Mouse (Mus musculus): ENCODE measurements around the gene Ccdc85c. TPM values are rescaled to one million over a fixed set of nuclear protein-coding genes. Genes with fewer than 3 reads are reported as not detected.

Ccdc85c gene
- polyA plus RNA-seq, 1 experiment from 2014 or later = 11.4 TPM

DNA sequence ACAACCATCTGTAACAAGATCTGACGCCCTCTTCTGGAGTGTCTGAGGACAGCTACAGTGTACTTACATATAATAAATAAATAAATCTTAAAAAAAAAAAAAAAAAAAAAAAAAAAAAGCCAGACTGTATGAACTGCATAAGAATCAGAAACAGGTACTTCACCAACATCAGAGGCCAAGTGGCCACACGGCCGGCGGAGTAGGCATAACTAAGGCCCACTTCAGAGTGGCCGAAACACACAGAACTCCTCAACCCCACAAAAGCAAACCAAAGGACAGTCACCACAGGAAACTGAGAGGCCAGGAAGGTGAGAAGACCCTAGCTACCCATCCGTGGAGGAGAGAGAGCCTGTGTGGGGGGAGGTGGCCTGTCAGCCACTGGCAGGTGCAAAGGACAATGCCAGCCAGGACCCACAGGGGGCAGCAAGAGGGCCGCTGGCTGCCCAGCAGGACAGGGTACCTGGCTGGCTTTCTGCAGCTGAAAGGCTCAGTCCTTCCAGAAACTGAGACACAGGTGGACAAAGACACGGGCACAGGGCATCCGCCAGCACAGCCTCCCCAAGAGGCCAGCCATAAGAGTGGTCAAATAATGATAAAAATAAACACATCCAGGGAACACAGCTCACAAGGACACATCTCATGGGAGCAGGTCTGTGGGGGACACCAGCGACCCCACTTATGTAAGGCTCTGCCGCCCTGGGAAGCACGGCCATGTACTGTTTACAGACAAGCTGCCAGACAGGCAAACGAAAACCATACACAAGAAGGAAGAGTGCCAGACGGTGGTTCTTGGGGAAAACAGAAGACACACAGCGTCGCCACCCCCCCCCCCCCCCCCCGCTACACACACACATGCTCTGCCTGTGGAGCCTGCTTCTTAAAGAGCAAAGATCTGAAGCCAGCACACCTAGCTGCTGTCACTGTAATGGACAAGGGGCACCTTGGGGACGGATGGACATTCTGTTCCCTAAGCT lies 44.1 kb downstream of the Ccdc85c start:
- Histone ChIP-seq H3K4me1 (peaks cover 87% of the 10 kb centered on the region), H3K36me3 (replicated peaks) (peaks cover 6% of the 10 kb centered on the region; the same call in 1 of the 2 replicates), H3K27ac (replicated peaks) (peak overlapping the region; percentile 41; the same call in 1 of the 2 replicates), H3K27me3 (replicated peaks; ENCODE audit: low read depth, poor library complexity, severe bottlenecking) (no peaks in the 10 kb centered on the region), H3K9me3 (no peaks in the 10 kb centered on the region), H3K4me3 (no peak overlapping the region)
- DNase-seq (ENCODE audit: low spot score) = peak; percentile 46
- 61% methylated on average over 17 of the region's 18 CpGs for WGBS

- Histone ChIP-seq H3K4me1 (peaks cover 87% of the 10 kb centered on the region), H3K27ac (replicated peaks) (no peak overlapping the region)
These were observed 45.1 kb downstream of the Ccdc85c start for GRCm38 (mm10) chr12:108230077-108230476.

GRCm38 (mm10) chr12:108227527-108227926 lies 47.7 kb downstream of the Ccdc85c start:
- 85% methylated on average over 16 of the region's 16 CpGs for WGBS
- Histone ChIP-seq H3K4me1 (peaks cover 87% of the 10 kb centered on the region), H3K27ac (replicated peaks) (0 out of 2 replicates have a peak overlapping the region, but pooled peaks have one; percentile 37), H3K4me3 (no peak overlapping the region), H3K9me3 (no peaks in the 10 kb centered on the region), H3K36me3 (replicated peaks) (no peaks in the 10 kb centered on the region; the same call in 1 of the 2 replicates), H3K27me3 (replicated peaks; ENCODE audit: low read depth, poor library complexity, severe bottlenecking) (no peaks in the 10 kb centered on the region)
- no peak for DNase-seq (ENCODE audit: low spot score)

More at GRCm38 (mm10) chr12:108230077-108230476, 45.1 kb downstream of the Ccdc85c start:
- H3K4me3 ChIP-seq = no peak overlapping the region
- WGBS = 73% methylated on average over 12 of the region's 12 CpGs
- H3K36me3 ChIP-seq (replicated peaks) = peaks cover 6% of the 10 kb centered on the region; the same call in 1 of the 2 replicates
- no peak for DNase-seq (ENCODE audit: low spot score)
- no peaks in the 10 kb centered on the region for H3K27me3 ChIP-seq (replicated peaks; ENCODE audit: low read depth, poor library complexity, severe bottlenecking)
- H3K9me3 ChIP-seq = no peaks in the 10 kb centered on the region

DNA sequence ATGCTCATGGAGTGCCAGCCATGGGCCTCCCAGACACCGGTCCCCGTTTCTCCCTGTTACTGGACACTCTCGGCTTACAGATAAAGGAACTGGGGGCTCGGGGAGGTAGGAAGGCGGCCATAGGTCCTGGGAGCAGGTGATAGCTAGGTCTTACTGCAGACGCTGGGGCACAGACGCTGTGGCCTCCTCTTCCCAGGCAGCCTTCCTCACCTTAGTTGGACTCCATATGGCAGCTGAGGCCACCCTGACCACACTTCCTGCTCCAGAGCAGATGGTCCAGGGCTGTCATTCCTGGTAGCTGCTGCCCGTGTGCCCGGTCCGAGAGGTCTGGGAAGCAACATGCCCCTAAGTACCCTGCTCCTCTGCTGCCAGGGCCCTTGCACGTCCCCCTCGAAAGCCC lies 48.3 kb downstream of the Ccdc85c start:
- peaks cover 83% of the 10 kb centered on the region for H3K4me1 ChIP-seq
- no peaks in the 10 kb centered on the region for H3K9me3 ChIP-seq
- no peak overlapping the region for H3K4me3 ChIP-seq
- no peak for DNase-seq (ENCODE audit: low spot score)
- 85% methylated on average over 12 of the region's 12 CpGs for WGBS
- H3K27ac ChIP-seq (replicated peaks) = peak overlapping the region; percentile 37; the same call in 1 of the 2 replicates
- no peaks in the 10 kb centered on the region for H3K27me3 ChIP-seq (replicated peaks; ENCODE audit: low read depth, poor library complexity, severe bottlenecking)
- no peaks in the 10 kb centered on the region; the same call in 1 of the 2 replicates for H3K36me3 ChIP-seq (replicated peaks)

- Histone ChIP-seq H3K36me3 (replicated peaks) (no peaks in the 10 kb centered on the region; the same call in 1 of the 2 replicates), H3K27ac (replicated peaks) (peak overlapping the region; percentile 37), H3K27me3 (replicated peaks; ENCODE audit: low read depth, poor library complexity, severe bottlenecking) (no peaks in the 10 kb centered on the region), H3K9me3 (no peaks in the 10 kb centered on the region), H3K4me3 (no peak overlapping the region), H3K4me1 (peaks cover 81% of the 10 kb centered on the region)
- WGBS = 80% methylated on average over 13 of the region's 13 CpGs
- DNase-seq (ENCODE audit: low spot score) = no peak
These were observed 49.0 kb downstream of the Ccdc85c start for GRCm38 (mm10) chr12:108226216-108226615.

DNA sequence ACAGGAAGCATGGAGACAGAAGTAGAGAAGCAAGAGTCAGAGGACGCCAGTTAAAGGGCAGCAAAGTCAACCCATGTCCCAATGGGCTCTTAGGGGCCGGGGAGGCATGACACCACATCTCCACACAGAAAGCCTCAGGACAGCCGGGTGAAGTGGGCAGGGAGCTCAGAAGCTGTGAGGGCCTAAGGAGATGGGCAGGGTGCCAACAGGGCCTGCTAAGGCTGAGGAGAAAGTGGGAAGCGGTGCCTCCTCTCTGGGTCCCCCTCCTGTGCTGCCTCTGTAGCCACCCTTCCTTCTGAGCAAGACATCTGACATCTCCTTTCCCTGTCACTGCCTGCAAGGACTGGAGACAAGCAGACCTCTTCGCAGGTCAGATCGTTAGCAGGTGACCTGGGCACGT lies 49.4 kb downstream of the Ccdc85c start:
- Histone ChIP-seq H3K4me1 (peaks cover 81% of the 10 kb centered on the region), H3K36me3 (replicated peaks) (peaks cover 2% of the 10 kb centered on the region), H3K27me3 (replicated peaks; ENCODE audit: low read depth, poor library complexity, severe bottlenecking) (no peaks in the 10 kb centered on the region), H3K4me3 (no peak overlapping the region), H3K9me3 (no peaks in the 10 kb centered on the region), H3K27ac (replicated peaks) (no peak overlapping the region)
- WGBS = 79% methylated on average over 7 of the region's 7 CpGs
- DNase-seq (ENCODE audit: low spot score) = no peak

DNA sequence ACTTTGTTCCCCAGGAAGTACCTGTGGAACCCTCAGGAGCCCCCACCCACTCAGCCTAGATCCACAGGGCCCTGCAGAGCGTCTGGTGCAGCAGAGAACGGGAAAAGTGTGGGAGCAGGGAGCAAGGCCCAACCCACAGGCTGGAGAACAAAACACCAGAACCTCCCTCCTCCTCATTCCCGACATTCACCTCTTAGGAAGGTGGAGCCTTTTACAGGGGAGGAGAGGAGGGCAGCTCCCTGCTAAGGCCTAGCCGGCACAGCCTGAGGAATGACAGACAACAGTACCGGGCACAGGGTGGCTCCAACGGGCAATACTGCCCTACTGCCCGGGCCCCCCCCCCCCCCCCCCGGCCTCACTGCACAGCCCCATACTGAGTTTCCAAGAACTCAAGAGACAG lies 51.9 kb downstream of the Ccdc85c start:
- no peak for DNase-seq (ENCODE audit: low spot score)
- Histone ChIP-seq H3K9me3 (no peaks in the 10 kb centered on the region), H3K4me1 (peaks cover 91% of the 10 kb centered on the region), H3K27ac (replicated peaks) (peak overlapping the region; percentile 44; the same call in 1 of the 2 replicates), H3K36me3 (replicated peaks) (peaks cover 6% of the 10 kb centered on the region), H3K27me3 (replicated peaks; ENCODE audit: low read depth, poor library complexity, severe bottlenecking) (no peaks in the 10 kb centered on the region), H3K4me3 (no peak overlapping the region)
- WGBS = 35% methylated on average over 8 of the region's 8 CpGs

- H3K4me3 ChIP-seq = no peak overlapping the region
- 94% methylated on average over 7 of the region's 7 CpGs for WGBS
- no peak for DNase-seq (ENCODE audit: low spot score)
- H3K27ac ChIP-seq (replicated peaks) = no peak overlapping the region
- no peaks in the 10 kb centered on the region for H3K9me3 ChIP-seq
- no peaks in the 10 kb centered on the region for H3K27me3 ChIP-seq (replicated peaks; ENCODE audit: low read depth, poor library complexity, severe bottlenecking)
- peaks cover 6% of the 10 kb centered on the region for H3K36me3 ChIP-seq (replicated peaks)
- H3K4me1 ChIP-seq = peaks cover 94% of the 10 kb centered on the region
These were observed 53.5 kb downstream of the Ccdc85c start for GRCm38 (mm10) chr12:108221712-108222111.

GRCm38 (mm10) chr12:108221206-108221605 lies 54.0 kb downstream of the Ccdc85c start:
- H3K27ac ChIP-seq (replicated peaks) = peak overlapping the region; percentile 44; the same call in 1 of the 2 replicates
- peaks cover 94% of the 10 kb centered on the region for H3K4me1 ChIP-seq
- peaks cover 6% of the 10 kb centered on the region for H3K36me3 ChIP-seq (replicated peaks)
- no peaks in the 10 kb centered on the region for H3K9me3 ChIP-seq
- H3K27me3 ChIP-seq (replicated peaks; ENCODE audit: low read depth, poor library complexity, severe bottlenecking) = no peaks in the 10 kb centered on the region
- WGBS = 69% methylated on average over 10 of the region's 10 CpGs
- H3K4me3 ChIP-seq = no peak overlapping the region
- DNase-seq (ENCODE audit: low spot score) = peak; percentile 61

GRCm38 (mm10) chr12:108220621-108221020 lies 54.6 kb downstream of the Ccdc85c start:
- H3K36me3 ChIP-seq (replicated peaks) = peaks cover 6% of the 10 kb centered on the region
- no peaks in the 10 kb centered on the region for H3K27me3 ChIP-seq (replicated peaks; ENCODE audit: low read depth, poor library complexity, severe bottlenecking)
- 74% methylated on average over 12 of the region's 12 CpGs for WGBS
- H3K4me3 ChIP-seq = no peak overlapping the region
- DNase-seq (ENCODE audit: low spot score) = no peak
- H3K9me3 ChIP-seq = no peaks in the 10 kb centered on the region
- peak overlapping the region; percentile 57 for H3K27ac ChIP-seq (replicated peaks)
- peaks cover 91% of the 10 kb centered on the region for H3K4me1 ChIP-seq

DNA sequence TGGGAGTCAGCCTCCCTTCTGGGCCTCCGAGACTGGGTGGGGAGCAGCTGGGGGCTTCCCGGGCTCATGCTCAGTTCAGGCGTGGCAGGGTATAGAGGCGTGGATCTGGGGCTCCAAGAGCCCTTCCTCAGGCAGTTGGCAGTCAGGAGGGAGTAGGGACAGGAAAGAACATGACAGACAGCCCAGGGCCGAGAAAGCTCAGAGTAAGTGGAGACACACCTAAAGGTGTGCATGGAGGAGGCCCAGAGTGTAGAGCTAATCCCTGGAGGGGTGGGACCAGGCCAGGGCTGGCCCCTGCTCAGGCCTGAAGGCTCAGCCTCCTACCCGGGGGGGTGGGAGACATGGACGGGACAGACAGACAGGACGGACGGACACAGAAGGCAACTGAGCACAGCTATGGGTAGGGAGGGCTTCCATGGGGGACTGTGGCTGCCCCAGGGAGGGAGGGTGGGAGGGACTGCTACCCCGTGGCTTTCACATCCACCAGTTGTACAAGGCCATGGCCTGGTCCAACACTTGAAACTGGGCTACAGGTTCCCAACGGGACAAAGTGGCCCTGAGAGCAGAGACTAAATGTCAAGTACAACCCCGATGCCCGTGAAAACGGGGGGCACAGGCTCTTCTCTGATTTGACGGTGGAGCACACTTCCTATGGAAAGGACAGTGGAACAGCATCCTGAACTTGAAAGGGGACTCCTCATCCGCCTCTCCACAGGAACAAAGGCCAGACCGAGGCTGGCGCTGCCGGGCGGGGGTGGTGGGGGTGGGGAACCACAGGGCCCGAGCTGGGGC lies 55.2 kb downstream of the Ccdc85c start:
- H3K27ac ChIP-seq (replicated peaks) = peak overlapping the region; percentile 78

GRCm38 (mm10) chr12:108219163-108219562 lies 56.1 kb downstream of the Ccdc85c start:
- Histone ChIP-seq H3K36me3 (replicated peaks) (peaks cover 6% of the 10 kb centered on the region), H3K4me3 (no peak overlapping the region), H3K27ac (replicated peaks) (peak overlapping the region; percentile 78; the same call in 1 of the 2 replicates), H3K27me3 (replicated peaks; ENCODE audit: low read depth, poor library complexity, severe bottlenecking) (no peaks in the 10 kb centered on the region), H3K4me1 (peaks cover 89% of the 10 kb centered on the region), H3K9me3 (no peaks in the 10 kb centered on the region)
- 73% methylated on average over 15 of the region's 15 CpGs for WGBS
- DNase-seq (ENCODE audit: low spot score) = no peak

More for the DNA sequence above, 55.2 kb downstream of the Ccdc85c start:
- DNase-seq (ENCODE audit: low spot score) = no peak
- Histone ChIP-seq H3K4me3 (0 out of 2 replicates have a peak overlapping the region, but pooled peaks have one; percentile 16), H3K27me3 (replicated peaks; ENCODE audit: low read depth, poor library complexity, severe bottlenecking) (no peaks in the 10 kb centered on the region), H3K4me1 (peaks cover 89% of the 10 kb centered on the region), H3K9me3 (no peaks in the 10 kb centered on the region), H3K36me3 (replicated peaks) (peaks cover 6% of the 10 kb centered on the region)
- WGBS = 81% methylated on average over 21 of the region's 21 CpGs
